Mouse (Mus musculus) left cerebral cortex, postnatal 4 days (tissue): ENCODE measurements at regions not wholly inside any gene's neighbourhood (a gene's known extent, or its start where the extent isn't known, plus 50 kb on each side); places are given as distances from the start of the nearest gene placed in this dataset.

Source experiments
- DNase-seq: peaks from one replicate; pipeline ENCODE4 v3.0.0-alpha.2; 2022
- intact Hi-C: fragments of 180-260 bp; cut with DNase I; formaldehyde crosslinking; loops from one replicate; pipeline ENCODE4 v1.15.1; 2025

DNA sequence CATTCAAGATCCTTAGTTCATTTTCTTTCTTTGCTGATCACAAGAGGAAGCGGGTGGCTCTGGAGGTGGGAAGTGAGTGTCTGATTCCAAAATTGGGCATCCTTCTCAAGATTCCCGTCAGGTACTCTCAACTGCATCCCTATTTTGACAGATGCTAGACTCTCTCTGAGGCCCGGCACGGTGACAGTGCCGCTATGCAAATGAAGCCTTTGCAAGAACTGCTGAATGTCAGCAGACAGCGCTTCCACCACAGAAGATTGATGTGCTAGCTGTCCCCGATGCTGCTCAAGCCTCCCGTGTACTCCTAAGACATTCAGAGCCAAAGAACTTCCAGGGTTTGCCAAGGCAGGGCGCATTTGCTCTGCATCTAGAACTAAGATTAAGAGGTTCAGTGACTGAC, 50.9 kb upstream of the Cpne4 start:
- intact Hi-C loops, result no loop called here
- DNase-seq, result no peak

DNA sequence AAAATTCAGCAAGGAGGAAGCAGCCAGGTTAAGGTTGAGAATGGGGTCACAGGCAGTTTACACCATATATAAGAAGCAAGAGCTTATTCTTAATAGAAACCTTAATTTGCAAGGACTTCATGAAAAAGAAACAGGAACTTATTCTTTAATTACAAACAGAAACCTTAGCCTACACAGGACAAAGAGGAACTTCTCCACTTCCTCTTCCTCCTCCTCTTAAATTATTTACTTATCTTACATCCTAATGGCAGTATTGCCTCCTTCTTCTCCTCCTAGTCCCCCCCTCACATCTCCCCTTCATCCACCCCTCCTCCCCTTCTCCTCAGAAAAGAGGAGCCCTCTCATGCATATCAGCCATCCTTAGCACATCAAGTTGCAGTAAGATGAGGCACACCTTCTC, 56.4 kb upstream of the Cpne4 start:
- intact Hi-C loops, result no loop called here

GRCm38 (mm10) chr9:104489383-104489782, 57.7 kb upstream of the Cpne4 start:
- intact Hi-C loops, result no loop called here
- DNase-seq, result no peak

More for the DNA sequence above, 56.4 kb upstream of the Cpne4 start:
- DNase-seq, result no peak

DNA sequence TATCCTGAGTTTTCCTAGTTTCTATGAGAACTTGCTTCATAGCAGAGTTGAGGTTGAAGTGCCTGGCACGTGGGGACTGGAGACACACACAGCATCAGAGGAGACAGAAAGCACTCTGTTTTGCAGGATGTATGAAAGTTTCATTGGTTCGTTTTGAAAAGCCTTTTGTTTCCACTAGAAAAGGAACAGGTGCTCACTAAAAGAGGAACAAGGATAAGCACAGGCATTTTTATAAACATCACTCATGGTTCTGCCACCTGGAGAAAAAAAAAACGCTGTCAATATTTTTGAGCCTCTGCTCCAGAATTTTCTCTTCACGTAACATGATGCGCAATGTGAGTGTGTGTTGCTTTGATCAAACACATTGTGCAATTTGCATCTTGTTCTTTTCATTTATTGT, 64.6 kb upstream of the Cpne4 start:
- intact Hi-C loops, result no loop called here
- DNase-seq, result no peak

- intact Hi-C loops, result no loop called here
- DNase-seq, result no peak
Measured at GRCm38 (mm10) chr9:104480683-104481082, 66.4 kb upstream of the Cpne4 start.

DNA sequence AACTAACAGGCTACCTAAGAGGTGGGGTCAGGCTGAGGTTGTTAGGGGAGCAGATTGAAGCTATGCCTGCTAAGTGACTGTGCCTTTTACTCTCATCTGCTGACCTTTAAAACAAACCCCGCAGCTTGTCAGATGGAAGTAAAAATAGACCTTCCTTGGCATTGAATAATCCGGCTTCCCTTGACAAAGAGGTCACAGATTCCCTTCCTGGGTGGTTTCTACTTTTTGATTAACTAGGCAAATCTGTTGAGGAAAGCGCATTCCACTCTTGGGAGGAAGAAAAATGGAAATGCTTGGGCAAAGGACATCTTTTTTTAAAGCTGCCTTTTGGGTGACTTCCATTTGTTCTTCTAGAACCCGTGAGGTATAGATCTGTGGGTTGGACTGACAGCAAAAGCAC, 72.3 kb upstream of the Cpne4 start:
- intact Hi-C loops, result no loop called here
- DNase-seq, result no peak

GRCm38 (mm10) chr9:104467238-104467637, 79.8 kb upstream of the Cpne4 start:
- intact Hi-C loops, result no loop called here
- DNase-seq, result no peak

GRCm38 (mm10) chr9:104463701-104464100, 83.4 kb upstream of the Cpne4 start:
- DNase-seq, result no peak
- intact Hi-C loops, result no loop called here

- intact Hi-C loops, result no loop called here
- no peak for DNase-seq
Measured at GRCm38 (mm10) chr9:104460133-104460532, 87.0 kb upstream of the Cpne4 start.

GRCm38 (mm10) chr9:104457635-104458034, 89.5 kb upstream of the Cpne4 start:
- DNase-seq, result no peak
- intact Hi-C loops, result no loop called here

- intact Hi-C loops, result no loop called here
- DNase-seq, result no peak
Measured at GRCm38 (mm10) chr9:104448577-104449165, 98.4 kb upstream of the Cpne4 start.

GRCm38 (mm10) chr9:104444906-104445305, 102.2 kb upstream of the Cpne4 start:
- intact Hi-C loops, result no loop called here
- peak; percentile 37 for DNase-seq

GRCm38 (mm10) chr9:104443236-104443635, 103.8 kb upstream of the Cpne4 start:
- intact Hi-C loops, result no loop called here
- DNase-seq, result no peak

- DNase-seq, result no peak
- intact Hi-C loops, result loop anchor here (5.0 to 10.0 kb wide), 2 partner anchors 154 to 972 kb away; no protein-coding TSS in a partner anchor
Measured at GRCm38 (mm10) chr9:104413021-104413420, 75.5 kb upstream of the Acpp start.

- intact Hi-C loops, result loop anchor here (5.0 to 10.0 kb wide), 2 partner anchors 157 to 975 kb away; no protein-coding TSS in a partner anchor
- DNase-seq, result peak; percentile 46
Measured at GRCm38 (mm10) chr9:104410211-104410610, 72.7 kb upstream of the Acpp start.

DNA sequence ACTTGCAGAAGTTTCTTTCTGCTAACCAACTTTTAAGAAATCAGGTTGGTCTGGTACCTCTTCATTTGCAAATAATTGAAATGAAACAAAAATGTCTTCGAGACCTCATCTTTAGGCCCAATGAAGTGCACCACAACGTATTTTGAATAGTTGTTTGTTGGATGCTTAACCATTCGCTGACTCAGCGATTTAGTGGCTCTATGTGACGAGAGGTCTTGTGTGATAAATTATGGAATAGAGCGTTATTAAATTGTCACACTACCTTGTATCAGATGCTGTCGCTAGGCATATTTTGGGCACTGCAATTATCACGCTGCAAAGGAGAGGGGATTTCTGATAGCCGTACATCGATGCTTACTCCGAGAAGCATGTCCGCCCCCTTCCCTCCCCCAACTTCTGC, 71.8 kb upstream of the Acpp start:
- DNase-seq, result no peak

DNA sequence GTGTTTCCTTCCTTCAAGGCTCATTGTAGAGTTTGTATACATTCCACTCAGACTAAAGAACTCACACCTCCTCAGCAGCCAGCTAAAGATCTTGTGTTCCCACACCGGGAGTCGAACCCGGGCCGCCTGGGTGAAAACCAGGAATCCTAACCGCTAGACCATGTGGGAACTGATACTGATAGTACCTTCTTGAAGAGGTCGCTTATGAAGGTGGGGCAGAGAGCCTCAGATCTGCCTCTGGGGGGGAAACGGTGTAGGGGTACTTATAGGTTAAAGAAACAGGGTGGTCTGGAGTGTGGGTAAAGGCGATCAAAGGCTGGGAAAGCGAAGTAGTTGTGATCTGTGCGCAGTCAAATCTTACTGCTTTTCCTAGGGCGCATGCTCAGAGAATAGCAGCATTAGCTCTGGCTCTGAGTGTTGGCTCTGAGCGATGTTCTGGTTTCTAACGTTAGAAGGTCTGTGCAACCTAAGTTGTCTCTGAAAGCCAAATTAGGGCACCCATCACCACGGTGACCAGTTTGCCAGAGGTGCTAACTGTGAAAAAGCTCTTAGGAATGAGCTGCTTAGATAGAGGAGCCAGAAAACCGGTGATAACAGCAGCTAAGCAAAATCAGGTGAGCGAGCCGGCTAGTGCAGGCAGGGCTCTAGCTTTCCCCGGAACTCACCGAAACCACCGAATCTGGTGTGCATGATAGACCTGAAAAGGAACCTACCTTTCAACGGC, 71.2 kb upstream of the Acpp start:
- intact Hi-C loops, result no loop called here
- peak; percentile 56 for DNase-seq

More for the DNA sequence above, 71.8 kb upstream of the Acpp start:
- intact Hi-C loops, result no loop called here

DNA sequence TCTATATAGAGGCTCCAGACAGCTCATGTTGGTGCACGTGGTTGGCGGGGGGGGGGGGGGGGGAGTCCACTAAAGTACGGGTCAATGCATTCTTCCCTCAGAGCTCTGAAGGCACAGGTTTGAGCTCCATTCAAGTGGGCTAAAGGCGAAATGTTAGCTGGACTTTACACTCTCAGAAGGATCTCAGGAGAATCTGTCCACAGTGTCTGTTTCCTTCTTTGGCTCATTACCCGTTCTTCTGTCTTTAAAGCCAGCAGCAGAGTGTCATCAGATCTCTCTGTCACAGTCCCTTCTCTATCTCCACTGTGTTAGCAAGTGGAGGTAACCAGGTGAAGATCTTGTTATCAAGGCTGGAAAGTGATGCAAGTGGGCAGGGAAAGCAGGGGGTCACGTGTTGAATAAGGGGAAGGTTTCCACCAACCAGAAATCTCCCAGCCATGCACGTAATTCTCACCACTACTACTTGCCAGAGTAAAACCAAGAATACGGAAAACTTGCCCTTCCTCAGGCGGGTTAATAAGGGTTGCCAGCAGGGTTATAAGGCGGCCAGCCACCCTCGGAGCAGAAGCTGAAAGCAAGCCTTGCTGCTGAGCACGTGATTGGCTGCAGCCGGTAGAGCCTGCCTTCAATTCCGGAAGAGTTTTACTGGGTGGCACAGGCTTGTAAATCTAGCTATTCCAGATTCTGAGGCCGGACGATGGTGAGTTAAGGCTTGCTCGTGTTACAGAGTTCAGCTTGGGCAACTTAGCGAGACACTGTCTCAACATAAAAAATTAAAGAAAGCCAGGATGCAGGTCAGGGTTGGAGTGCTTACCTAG, 70.2 kb upstream of the Acpp start:
- DNase-seq, result no peak
- intact Hi-C loops, result no loop called here

DNA sequence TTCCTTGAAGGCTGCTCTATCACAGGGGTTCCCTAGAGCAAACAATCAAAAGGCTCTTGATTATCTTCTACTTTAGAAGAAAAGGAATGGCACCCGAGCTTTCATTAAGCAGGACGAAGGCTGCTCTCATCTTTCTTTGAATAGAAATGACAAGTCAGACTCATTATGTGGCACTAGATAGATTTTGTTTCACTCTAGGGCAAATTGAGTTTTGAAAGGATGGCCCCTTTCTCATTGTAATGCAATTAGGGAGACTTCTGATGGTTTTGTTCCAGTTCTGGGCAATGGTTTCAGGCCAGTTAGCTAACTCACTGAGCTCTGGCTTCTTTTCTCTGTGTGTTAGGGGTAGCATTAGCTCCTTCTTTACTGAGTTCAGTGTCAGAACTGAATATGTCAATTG, 69.5 kb upstream of the Acpp start:
- DNase-seq, result no peak
- intact Hi-C loops, result no loop called here

- DNase-seq, result no peak
- intact Hi-C loops, result no loop called here
Measured at GRCm38 (mm10) chr9:104406491-104406890, 68.9 kb upstream of the Acpp start.

DNA sequence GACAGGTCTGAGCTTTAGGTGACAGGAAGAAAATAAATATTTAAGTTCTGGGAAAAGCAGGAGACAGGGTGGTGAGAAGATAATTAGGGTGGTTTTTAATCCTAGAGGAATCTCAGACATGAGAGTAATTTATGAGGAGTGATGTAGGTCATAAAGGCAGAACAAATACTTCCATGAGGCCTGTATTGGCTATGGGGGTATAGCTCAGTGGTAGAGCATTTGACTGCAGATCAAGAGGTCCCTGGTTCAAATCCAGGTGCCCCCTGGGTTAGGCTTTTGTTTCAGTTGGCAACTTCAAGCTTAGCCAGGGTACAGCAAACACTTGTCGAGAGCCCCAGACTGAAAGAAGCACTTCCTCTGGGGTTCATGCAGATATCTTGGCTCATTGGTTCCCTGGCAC, 66.3 kb upstream of the Acpp start:
- DNase-seq, result no peak
- intact Hi-C loops, result no loop called here

DNA sequence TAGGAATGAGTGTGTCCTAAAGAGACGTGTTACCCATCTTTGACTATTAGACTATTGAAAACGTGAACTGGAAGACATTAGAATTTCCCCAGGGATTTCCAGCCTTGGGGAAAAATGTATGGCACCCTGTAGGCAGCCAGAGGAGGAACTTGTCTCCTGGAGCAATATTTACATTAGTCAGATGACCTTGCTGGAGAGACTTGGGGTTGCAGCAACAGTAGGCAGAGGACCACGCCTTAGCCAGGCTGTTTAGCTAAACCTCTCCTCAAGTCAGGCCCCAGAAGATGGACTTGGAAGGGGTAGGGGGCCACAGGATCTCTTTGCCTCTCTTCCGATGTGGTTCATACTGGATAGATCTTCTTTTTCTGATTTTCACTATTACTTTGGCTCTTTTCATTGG, 64.1 kb upstream of the Acpp start:
- DNase-seq, result no peak
- intact Hi-C loops, result no loop called here
